Mouse (Mus musculus) neutrophil, adult 5-6 weeks (primary cell): Measurements from ENCODE around the gene Nemp2. TPM values are rescaled to one million over a fixed set of nuclear protein-coding genes. Genes with fewer than 3 reads are reported as not detected.
A peak's percentile ranks its signal among the peaks of the same experiment; 100 is the strongest.

ENCODE experiments used
- ATAC-seq: fragments of 151-379, 151-347 bp; 2 replicates; pipeline ENCODE4 v1.8.0; 2017; ENCODE audit warnings: mild to moderate bottlenecking, moderate TSS enrichment; ENCODE audit not compliant: insufficient number of reproducible peaks, poor library complexity, low FRiP score, severe bottlenecking; ENCODE audit errors: extremely low read depth
- total RNA-seq: library from RNA; stranded (forward); fragments of 200-1000 nt; gene quantifications from 2 replicates; pipeline ENCODE4 v1.2.3, GENCODE M21; 2017

The Nemp2 gene
- 47.9 and 56.1 TPM in 2 replicates for total RNA-seq

DNA sequence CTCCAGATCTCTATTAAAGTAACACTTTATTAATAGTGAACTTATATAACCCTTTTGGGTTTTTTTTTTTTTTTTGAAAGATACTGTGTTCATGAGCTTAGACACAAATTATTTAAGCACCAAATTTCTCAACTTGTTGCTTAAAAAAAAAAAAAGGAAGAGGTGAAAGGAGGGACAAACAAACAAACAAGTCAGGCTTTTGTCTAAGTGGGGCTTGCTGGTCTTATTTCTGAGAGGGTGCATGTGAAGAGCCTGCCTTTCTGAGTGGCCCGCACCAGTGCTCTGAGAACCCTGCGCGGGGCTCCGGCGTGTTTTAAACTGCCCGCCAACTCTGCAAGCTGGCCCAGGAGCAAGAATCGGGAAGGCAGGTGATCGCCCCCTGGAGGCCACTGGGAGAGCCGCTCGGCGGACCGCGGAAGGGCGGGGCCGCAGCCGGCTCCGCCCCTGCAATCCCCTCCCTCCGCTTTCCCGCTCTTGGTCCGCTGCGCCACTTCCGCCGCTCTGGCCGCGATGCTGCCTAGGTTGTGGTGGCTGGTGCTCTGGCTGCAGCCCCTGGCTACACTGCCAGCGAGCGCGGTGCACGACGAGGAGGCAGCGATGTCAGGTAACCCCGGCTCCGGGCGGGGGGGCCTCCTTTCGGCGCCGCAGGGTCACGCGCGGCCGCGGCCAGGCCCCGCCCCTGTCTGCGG, at the start of gene Nemp2:
Nemp2 (plus strand) TSS at position 456 of the 689 bp plus-strand sequence.
- ATAC-seq: peak; percentile 88

- no peak for ATAC-seq
Observed at GRCm38 (mm10) chr1:52581744-52582143, 48.8 kb upstream of the Nemp2 start.

- no peak for ATAC-seq
Observed at GRCm38 (mm10) chr1:52582866-52583265, 47.6 kb upstream of the Nemp2 start.

DNA sequence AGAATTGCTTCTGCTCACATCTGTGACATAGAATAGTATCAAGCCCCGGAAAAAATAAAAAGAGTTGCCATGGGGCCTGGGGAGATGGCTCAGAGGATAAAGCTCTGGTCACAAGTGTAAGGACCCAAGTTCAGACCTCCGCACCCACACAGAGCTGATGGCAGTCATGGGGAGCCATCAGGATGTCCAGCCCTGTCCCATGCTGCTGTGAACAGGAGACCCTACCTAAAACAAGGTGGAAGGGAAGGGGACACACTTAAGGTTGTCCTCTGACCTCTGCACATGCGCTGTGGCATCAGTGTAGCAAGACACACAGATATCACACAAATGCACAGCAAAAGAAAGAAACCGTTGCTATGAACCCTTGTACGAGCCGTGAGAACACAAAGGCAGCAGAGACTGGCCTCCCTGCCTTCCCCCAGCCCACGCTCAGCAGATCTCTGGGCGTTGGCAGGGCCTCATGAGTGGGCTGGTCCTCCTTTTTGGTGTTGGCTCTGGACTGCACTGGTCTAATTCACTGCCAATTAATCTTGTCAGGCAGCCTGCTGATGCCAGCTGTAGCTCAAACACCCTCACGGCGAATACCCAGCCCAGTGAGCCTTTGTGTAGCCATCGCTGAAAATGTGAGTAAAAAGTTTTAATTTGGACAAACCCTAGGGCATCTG, 33.4 kb upstream of the Nemp2 start:
- no peak for ATAC-seq

DNA sequence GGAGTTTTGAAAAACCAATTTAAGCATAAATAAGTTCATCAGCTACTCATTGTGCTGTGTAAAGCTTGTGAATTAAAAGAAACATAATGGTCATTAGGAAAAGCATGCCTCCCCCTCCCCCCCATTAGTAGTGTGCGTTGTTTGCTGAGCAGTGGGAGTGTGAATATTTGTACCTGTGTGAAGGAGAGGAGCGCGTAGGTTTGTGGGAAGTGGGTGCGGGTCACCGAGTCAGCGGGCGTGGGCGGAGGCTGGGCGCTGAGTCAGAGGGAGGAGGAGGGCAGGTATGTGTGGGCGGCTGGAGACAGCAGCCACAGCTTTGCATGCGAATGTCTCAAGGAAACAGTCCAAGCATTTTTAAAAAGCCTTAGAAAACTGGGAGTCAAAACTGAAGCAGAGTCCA, 32.7 kb upstream of the Nemp2 start:
- ATAC-seq: peak; percentile 70; the same call in 1 of the 2 replicates

- ATAC-seq: no peak
Observed at GRCm38 (mm10) chr1:52598361-52598760, 32.1 kb upstream of the Nemp2 start.

GRCm38 (mm10) chr1:52601496-52601895, 29.0 kb upstream of the Nemp2 start:
- ATAC-seq: no peak

DNA sequence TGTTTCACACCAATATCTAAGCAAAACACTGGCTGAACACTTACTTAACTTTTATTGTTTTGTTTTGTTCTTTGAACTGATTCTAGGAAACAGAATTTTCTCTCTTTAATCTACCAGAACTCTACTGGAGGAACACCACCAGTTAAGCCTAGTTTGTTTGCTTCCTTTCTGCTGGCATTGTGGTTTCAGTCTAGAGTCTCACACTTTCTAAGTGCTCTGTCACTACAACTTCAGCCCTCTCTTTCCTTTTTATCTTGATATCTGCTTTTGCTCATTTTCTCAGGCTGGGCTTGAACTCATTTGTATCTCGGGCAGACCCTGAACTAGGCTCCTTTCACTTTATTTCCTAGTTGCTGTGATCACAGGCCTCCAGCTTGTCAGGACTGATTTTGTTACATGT, 22.8 kb upstream of the Nemp2 start:
- no peak for ATAC-seq

DNA sequence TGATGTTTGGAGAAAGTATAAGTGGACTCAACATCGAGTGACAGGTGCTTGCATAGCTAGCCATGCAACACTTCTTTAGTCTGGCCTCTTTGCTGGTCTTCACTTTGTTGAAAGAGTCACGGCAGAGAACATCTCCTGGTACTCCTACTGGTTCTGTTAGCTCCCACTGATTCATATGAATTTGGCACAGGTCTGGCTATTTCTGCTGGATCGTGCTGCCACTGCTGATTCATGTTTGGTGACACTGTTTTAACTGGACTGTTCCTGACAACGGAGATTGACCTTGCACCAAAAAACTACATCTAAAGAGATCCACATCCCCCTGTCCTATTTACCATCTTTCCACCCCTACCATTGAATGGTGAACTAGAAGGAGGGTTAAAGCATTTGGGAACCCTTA, 22.0 kb upstream of the Nemp2 start:
- no peak for ATAC-seq

DNA sequence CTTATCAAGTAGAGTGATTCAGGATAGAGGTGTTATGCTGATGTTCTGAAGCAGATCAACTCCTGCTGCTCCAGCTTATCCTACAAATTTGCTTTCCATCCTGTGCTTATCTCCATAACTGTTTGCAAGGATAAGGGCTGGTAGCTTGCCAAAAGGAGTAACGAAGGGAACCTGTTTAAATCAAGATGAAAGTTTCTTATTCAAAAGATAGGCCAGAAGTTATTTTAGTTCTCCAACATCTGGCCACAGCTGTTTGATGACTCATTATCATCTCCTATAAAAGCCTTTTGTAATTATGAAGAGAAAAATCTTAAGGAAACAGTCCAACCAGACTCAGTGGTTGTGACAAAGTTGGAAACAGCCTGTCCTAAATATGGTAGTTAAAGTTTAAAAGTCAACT, 12.3 kb upstream of the Nemp2 start:
- ATAC-seq: no peak

DNA sequence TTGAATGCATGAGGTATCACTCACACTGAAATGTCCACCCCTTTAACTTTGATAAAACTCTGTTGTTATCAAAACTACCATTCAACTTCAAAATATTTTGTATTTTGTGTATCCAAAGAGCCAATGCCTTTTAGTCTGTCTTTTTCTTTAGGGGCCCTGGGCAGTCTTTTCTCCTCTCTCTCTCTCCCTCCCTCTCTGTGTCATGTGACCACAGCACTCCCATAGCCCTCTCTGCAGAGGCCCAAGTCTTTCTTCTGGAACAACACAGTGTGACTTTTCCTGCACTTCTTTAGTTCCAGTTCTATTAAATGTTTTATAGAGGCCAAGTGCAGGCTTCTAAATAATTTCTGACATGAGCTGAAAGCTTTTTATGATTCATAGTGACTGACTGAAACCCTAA, 10.1 kb upstream of the Nemp2 start:
- no peak for ATAC-seq

- peak; percentile 87 for ATAC-seq
Observed at GRCm38 (mm10) chr1:52630937-52631299, 415 bp downstream of the Nemp2 start.

- ATAC-seq: no peak
Observed at GRCm38 (mm10) chr1:52631570-52631969, 1.1 kb downstream of the Nemp2 start.

DNA sequence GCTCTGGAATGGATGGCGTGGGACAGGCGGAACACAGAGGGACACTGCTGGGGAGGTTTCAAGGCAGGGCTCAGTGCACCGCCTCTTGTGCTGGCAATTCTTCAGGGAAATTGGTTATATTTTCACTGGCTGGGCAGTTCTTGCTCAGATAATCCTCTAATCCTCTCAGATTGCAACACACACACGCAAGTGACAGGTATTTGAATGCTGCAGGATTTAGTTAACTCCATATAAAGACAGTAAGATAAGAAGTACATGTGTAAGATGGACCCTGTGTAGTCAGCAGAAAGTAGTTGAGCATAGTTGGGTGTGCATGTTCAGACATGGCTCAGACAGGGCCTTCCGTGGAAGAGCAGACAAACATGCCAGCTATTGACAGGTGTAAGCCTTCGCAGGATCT, 3.7 kb downstream of the Nemp2 start:
- ATAC-seq: no peak

- no peak for ATAC-seq
Observed at GRCm38 (mm10) chr1:52635932-52636331, 5.4 kb downstream of the Nemp2 start.

- ATAC-seq: no peak
Observed at GRCm38 (mm10) chr1:52638101-52638500, 7.6 kb downstream of the Nemp2 start.

- ATAC-seq: peak; percentile 23; the same call in 1 of the 2 replicates
Observed at GRCm38 (mm10) chr1:52639090-52639489, 8.6 kb downstream of the Nemp2 start.

DNA sequence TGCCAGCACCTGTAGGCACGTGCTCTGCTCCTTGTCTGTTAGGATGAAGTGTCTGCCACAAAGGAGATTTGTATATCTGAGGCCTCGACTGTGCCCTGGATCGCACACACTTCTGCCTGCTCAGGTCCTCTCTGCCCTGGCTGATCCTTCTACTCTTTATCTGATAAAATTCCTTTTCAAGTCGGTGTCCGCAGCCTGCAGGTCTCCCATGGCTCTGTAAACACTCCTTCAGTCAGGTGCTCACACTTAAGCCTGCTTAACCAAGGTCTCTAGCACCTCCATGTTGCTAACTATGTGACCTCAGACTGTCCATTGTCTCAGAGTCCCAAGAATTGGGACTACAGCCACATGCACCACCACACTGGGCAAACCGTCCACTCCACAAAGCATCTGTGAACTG, 9.8 kb downstream of the Nemp2 start:
- ATAC-seq: no peak

GRCm38 (mm10) chr1:52640736-52641135, 10.2 kb downstream of the Nemp2 start:
- no peak for ATAC-seq

DNA sequence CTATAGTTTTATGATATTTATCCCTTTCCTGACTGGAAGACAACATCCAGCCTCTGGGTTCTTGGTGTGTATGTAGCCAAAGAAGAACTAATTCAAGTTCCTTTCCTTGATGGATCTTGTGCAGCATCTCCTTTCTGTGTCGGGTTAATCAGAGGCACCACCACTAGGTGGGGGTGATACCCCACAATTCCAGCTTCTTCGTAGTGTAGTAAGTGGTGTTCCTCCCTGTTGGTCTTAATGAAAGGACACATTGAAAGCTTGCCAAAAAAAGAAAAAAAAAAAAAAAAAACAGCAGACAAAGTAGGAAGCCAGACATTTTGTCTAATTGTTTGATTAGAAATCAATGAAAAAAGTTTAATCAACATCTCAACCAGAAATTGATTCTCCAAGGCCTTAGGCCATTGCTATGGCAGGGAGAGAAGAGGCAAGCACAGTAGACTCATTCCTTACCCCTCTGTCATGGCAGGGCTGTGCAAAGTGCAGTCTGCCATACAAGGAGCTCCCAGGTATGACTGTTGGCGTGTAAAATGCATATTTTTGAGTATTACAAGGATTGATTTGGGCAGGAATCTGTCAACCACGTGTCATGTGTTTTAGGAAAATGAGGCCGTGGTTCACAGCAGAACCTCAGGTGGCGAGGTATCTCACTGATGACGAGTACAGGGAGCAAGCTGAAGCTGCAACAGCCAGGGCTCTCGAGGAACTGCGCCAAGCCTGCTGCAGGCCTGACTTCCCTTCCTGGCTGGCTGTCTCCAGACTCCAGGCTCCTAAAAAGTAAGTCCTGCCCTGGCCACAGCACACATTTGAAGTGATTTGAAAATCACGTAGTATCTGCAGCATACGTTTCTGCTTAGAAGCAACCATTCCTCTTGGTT, 17.9 kb downstream of the Nemp2 start:
- peak; percentile 85 for ATAC-seq
